Mouse (Mus musculus) small intestine, adult 2 months (tissue): Measurements from ENCODE around the gene Dclk1. TPM values are rescaled to one million over a fixed set of nuclear protein-coding genes. Genes with fewer than 3 reads are reported as not detected.

Source experiments
- H3K27ac ChIP-seq: fragments of 200-500 bp; 2 replicates; pipeline ENCODE4 v1.5.1; 2012; ENCODE audit warnings: low read depth, low read length, control low read depth, inconsistent platforms; ENCODE audit not compliant: insufficient read depth
- H3K27me3 ChIP-seq: fragments of 200-500 bp; 2 replicates; pipeline ENCODE4 v1.6.1; 2012; ENCODE audit warnings: mild to moderate bottlenecking, moderate library complexity, low read length, inconsistent platforms; ENCODE audit not compliant: control insufficient read depth, insufficient read depth
- H3K36me3 ChIP-seq: fragments of 200-500 bp; 2 replicates; pipeline ENCODE4 v1.6.1; 2012; ENCODE audit warnings: mild to moderate bottlenecking, low read length, control low read depth, inconsistent platforms; ENCODE audit not compliant: control insufficient read depth, insufficient read depth
- H3K4me1 ChIP-seq: fragments of 200-500 bp; 2 replicates; pipeline ENCODE4 v1.6.1; 2012; ENCODE audit warnings: low read length, inconsistent platforms, mixed read lengths; ENCODE audit not compliant: control insufficient read depth, insufficient read depth, insufficient read length
- H3K4me3 ChIP-seq: fragments of 200-500 bp; 2 replicates; pipeline ENCODE4 v1.5.1; 2012; ENCODE audit warnings: low read depth, mild to moderate bottlenecking, control low read depth, inconsistent platforms, low read length, moderate library complexity
- CTCF ChIP-seq: fragments of 200-500 bp; IDR thresholded peaks from 2 replicates; pipeline ENCODE4 v1.5.1; 2012; ENCODE audit warnings: low read depth, mild to moderate bottlenecking, control low read depth, inconsistent platforms, low read length, moderate library complexity, mixed read lengths; ENCODE audit not compliant: insufficient replicate concordance, insufficient read length; ENCODE audit errors: extremely low read depth
- POLR2A ChIP-seq: fragments of 200-500 bp; IDR thresholded peaks from 2 replicates; pipeline ENCODE4 v1.6.1; 2012; ENCODE audit warnings: low read depth, mild to moderate bottlenecking, control low read depth, inconsistent platforms, low read length, moderate library complexity
- WGBS: fragments of 180-500 bp; shearing (Covaris S2); methylation state at CpG from one replicate; pipeline ENCODE4 v1.1.7; 2018; 5-methylcytosine and 5-hydroxymethylcytosine counted together
- polyA plus RNA-seq: library from polyadenylated mRNA; depleted of rRNA; stranded (reverse); fragments of >200 nt; gene quantifications from 2 replicates; pipeline ENCODE4 v1.2.3, GENCODE M21; 2012

The Dclk1 gene
- polyA plus RNA-seq, 1 experiment, result 3.2 TPM

DNA sequence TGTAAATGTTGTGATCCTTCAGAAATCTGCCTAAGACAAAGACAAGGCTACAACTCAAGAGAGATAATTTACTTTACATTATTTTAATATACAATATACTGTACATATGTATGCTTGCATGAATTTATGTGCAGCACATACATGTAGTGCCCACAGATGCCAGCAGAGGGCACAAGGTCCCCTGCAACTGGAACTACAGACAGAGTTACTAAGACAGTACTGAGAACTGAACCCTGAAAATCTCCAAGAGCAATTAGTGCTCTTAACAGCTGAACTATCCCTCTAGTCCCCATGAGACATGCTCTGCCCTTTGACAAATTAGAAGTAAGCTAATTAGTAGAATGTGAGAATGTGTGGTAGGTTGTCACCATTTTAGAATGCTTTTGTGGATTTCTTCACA, 169.4 kb downstream of the Dclk1 start:
- Histone ChIP-seq H3K27me3 (0 out of 2 replicates have a peak, but pooled peaks cover 3% of the 10 kb centered on the region), H3K4me3 (no peak overlapping the region), H3K36me3 (no peaks in the 10 kb centered on the region), H3K4me1 (no peaks in the 10 kb centered on the region), H3K27ac (no peak overlapping the region)
- TF ChIP-seq CTCF (no peak), POLR2A (no peak)

DNA sequence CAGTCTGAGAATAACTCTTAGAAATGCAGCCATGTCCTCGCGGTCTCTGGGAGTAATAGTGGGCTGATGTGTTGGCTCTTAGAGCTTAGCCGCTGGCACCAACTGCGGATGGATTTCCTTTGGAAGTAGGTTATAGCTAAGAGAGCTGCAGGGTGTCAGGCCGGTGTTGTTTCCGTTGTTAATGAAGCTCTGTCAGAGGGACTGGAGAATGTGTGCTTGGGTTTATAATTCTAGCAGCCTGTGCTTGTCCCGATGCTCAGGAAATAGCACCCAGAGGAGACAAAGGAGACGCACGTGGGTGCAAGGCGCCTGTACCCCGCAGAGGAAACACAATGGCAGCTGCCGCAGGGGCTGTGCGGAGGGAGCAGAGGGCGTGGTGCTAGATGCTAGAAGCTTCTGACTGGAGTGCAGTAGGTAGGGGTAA, 173.4 kb downstream of the Dclk1 start:
- no peak overlapping the region for H3K27ac ChIP-seq
- H3K4me3 ChIP-seq, result no peak overlapping the region
- no peaks in the 10 kb centered on the region for H3K4me1 ChIP-seq
- H3K36me3 ChIP-seq, result no peaks in the 10 kb centered on the region
- H3K27me3 ChIP-seq, result no peaks in the 10 kb centered on the region
- TF ChIP-seq CTCF (no peak), POLR2A (no peak)
- WGBS, result 37% methylated on average over 14 of the region's 14 CpGs

DNA sequence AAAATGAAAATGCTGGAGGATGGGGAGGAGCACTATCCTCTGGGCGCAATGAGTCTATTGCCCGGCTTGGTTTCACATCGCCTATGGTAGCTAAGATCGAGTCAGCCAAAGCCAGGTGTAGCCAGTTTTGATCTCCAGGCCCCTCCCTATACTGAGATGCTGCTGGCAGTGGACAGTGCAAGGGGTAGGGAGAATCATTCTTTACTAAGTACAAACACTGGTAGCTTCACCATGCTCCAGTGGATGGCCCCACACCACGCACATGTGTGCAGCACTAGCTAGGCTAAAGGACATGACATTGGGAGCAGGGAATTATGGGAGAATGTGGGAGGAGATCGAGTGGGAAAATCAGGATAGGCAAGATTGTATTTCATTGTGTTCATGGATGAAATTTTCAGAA, 176.7 kb downstream of the Dclk1 start:
- no peaks in the 10 kb centered on the region for H3K36me3 ChIP-seq
- 84% methylated on average over 6 of the region's 6 CpGs for WGBS
- TF ChIP-seq POLR2A (no peak), CTCF (no peak)

DNA sequence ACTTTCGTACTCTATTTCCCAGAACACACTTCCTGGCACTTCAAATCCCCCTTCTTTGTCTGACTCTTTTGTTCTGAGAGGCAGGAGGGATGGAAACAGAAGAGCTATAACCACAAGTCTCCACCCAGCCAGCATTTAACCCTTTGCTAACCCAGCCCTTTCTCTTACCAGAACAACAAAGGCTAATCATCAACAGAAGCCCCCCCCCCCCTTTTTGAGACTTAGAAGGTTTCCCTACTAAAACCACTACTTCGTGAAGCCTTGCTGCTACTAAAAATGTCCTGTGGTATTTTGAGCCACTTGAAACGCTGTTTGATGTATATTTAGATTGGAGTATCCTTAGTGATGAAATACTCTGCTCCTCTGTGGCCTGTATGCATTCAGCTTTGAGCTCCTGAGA, 177.2 kb downstream of the Dclk1 start:
- 35% methylated on average over 3 of the region's 3 CpGs for WGBS
- TF ChIP-seq POLR2A, result no peak
- no peak for TF ChIP-seq CTCF
- H3K4me3 ChIP-seq, result no peak overlapping the region
- H3K4me1 ChIP-seq, result no peaks in the 10 kb centered on the region
- H3K27me3 ChIP-seq, result no peaks in the 10 kb centered on the region
- H3K36me3 ChIP-seq, result no peaks in the 10 kb centered on the region
- no peak overlapping the region for H3K27ac ChIP-seq

More for the DNA sequence above, 176.7 kb downstream of the Dclk1 start:
- Histone ChIP-seq H3K4me1 (no peaks in the 10 kb centered on the region), H3K27me3 (no peaks in the 10 kb centered on the region), H3K27ac (no peak overlapping the region), H3K4me3 (no peak overlapping the region)

DNA sequence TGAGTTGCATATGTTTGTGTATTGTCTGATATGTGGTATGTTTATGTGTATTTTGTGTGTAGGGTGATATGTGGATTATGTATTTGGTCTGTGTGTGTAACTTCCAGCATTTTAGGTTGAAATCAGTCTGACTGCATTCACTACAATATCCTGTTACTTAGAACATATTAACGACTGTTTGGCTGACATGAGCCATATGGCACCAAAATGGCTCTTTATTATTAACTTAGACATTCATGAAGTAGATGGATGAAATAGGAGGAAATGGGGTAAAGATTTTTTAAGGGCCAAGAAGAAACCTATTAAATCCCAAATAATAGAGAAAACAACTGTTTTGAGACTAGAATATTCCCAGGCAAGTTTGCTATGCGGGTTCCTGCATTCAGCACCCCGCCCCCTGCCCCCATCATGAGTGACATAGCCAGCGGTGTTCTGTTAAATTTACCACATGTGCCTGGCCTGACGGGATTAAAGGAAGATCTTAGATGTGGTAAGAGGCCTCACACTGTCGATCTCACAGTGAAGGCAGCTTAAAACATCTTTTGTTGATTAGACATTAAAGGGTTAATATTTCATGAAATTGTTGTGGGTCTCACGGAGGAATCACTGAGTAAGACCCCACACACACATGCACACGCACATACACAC, 178.4 kb downstream of the Dclk1 start:
- WGBS, result 61% methylated on average over 8 of the region's 8 CpGs
- no peaks in the 10 kb centered on the region for H3K4me1 ChIP-seq
- no peaks in the 10 kb centered on the region for H3K27me3 ChIP-seq
- no peak for TF ChIP-seq CTCF
- TF ChIP-seq POLR2A, result no peak
- H3K36me3 ChIP-seq, result no peaks in the 10 kb centered on the region
- no peak overlapping the region for H3K4me3 ChIP-seq
- H3K27ac ChIP-seq, result no peak overlapping the region

DNA sequence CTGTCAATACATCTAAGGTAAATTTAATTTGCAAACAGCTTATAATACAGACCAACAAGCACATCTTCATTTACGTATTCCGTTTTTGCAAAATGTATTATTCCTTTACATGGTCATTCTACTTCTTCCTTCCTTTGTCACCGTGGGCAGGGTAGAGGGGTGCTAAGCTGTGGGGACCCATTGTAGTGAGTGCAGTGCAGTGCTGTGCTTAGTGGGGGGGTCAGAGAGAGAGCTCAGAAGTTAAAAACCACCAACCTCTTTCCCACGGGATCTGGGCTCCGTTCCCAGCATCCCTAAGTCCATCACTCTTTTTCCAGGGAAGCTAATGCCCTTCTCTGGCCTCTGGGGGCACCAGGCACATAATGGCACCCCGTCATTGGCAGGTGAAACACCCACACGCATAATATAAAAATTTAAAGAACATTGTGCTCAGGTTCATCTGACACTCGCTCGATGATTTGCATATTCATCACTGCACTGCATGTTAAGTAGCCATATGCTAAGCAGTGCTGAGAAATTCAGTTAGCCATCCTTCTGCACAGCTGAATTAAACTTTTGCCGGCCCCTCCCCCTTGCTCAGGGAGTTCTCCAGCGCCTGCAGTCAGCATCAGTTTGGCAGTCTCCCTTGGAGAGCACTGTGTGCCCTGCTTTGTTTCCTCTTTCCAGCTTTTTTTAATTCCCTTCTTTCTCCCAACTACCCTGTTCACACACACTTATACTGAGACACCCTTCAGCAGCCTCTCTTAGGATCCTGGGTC, 181.7 kb downstream of the Dclk1 start:
- H3K27ac ChIP-seq, result no peak overlapping the region
- no peaks in the 10 kb centered on the region for H3K36me3 ChIP-seq
- no peaks in the 10 kb centered on the region for H3K4me1 ChIP-seq
- TF ChIP-seq CTCF, result no peak
- 42% methylated on average over 11 of the region's 11 CpGs for WGBS
- no peak overlapping the region for H3K4me3 ChIP-seq
- H3K27me3 ChIP-seq, result no peaks in the 10 kb centered on the region

DNA sequence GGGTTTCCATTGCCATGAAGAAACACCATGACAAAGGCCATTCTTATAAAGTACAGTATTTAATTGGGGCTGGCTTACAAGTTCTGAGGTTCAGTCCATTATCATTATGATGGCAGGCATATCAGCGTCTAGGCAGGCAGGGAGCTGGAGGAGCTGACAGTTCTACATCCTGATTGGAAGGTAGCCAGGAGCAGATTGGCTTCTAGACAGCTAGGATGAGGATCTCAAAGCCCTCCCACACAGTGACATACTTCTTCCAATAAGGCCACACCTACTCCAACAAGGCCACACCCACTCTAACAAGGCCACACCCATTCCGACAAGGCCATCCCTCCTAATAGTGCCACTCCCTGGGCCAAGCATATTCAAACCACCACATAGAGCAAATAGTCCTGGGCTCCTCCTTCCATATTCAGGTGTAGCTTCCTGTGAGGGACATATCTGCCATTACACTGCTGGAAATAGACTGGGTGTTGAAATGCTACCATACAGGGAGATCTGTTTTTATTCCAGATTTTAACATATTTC, 187.9 kb downstream of the Dclk1 start:
- H3K4me3 ChIP-seq, result no peak overlapping the region
- no peaks in the 10 kb centered on the region for H3K36me3 ChIP-seq
- H3K4me1 ChIP-seq, result no peaks in the 10 kb centered on the region
- WGBS, result 70% methylated on average over 2 of the region's 2 CpGs
- H3K27me3 ChIP-seq, result no peaks in the 10 kb centered on the region
- no peak for TF ChIP-seq POLR2A
- TF ChIP-seq CTCF, result no peak
- no peak overlapping the region for H3K27ac ChIP-seq

DNA sequence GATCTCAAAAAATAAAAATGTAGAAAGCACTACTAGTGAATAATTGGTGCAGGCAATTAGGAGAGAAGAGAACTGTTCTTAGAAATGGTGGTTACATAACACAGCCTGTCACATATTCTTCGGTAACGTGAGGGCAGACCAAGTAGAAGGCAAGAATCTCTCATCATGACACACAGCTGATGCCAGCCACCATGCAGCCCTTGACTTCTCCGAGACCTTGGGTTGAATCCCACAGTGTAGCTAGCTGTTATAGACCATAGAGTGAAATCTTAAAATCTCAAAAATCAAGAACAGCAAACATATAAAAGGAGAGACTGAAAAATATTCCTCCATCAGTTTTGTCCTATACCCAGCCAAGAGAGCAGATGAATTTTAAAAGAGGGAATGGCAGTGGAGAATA, 189.1 kb downstream of the Dclk1 start:
- H3K4me1 ChIP-seq, result no peaks in the 10 kb centered on the region

More for the DNA sequence above, 189.1 kb downstream of the Dclk1 start:
- Histone ChIP-seq H3K4me3 (no peak overlapping the region), H3K27me3 (no peaks in the 10 kb centered on the region), H3K36me3 (no peaks in the 10 kb centered on the region), H3K27ac (no peak overlapping the region)
- WGBS, result 87% methylated on average over 3 of the region's 3 CpGs
- TF ChIP-seq CTCF (no peak), POLR2A (no peak)
